Mouse (Mus musculus) erythroblast, embryonic 14.5 days (primary cell): ENCODE data around the gene Shisal1.

Experiments
- GATA1 ChIP-seq: IDR thresholded peaks from 2 replicates; pipeline ENCODE4 v1.6.1; 2012; ENCODE audit warnings: low read length, inconsistent platforms, mixed read lengths
- TAL1 ChIP-seq: IDR thresholded peaks from 3 replicates; pipeline ENCODE4 v1.6.1; 2012; ENCODE audit warnings: low read length, inconsistent platforms, mixed read lengths

DNA sequence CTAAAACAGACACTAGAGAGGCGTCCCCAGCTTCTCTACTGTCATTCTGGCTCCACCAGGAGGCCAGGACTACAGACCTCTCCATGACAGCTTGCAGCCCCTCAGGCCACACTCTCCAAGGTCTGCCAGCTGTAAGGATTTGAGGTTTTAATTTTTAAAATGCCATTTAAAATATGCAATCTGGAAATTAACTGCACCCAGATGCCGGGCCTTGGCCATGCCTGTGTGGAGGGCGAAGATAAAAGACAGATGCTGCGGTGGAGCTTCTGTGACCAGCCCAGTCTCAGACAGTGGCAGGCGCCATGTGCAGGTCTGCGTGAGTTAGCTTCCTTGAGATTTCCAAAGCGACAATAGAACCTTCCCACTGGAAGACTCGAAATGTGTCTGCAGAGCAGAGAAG is 36.8 kb downstream of the Shisal1 start:
- TF ChIP-seq GATA1 (no peak), TAL1 (no peak)
